Mouse (Mus musculus) limb, embryonic 15.5 days (tissue): ENCODE data around the gene 4921530L21Rik. TPM values are rescaled to one million over a fixed set of nuclear protein-coding genes. Genes with fewer than 3 reads are reported as not detected.

Experiments used
- ATAC-seq: fragments of 200-750 bp; cut with Nextera tagmentation; 2 replicates; pipeline ENCODE4 v1.8.0; 2017; ENCODE audit warnings: low read depth, moderate TSS enrichment; ENCODE audit not compliant: insufficient number of reproducible peaks, low FRiP score, low TSS enrichment
- H3K27ac ChIP-seq: fragments of 300-500 bp; sonication (generic); 2 replicates; pipeline ENCODE4 v1.5.1; 2015; ENCODE audit warnings: moderate library complexity, mild to moderate bottlenecking, inconsistent platforms
- H3K27me3 ChIP-seq: fragments of 300-500 bp; sonication (generic); 2 replicates; pipeline ENCODE4 v1.6.1; 2015; ENCODE audit warnings: inconsistent platforms
- H3K36me3 ChIP-seq: fragments of 300-500 bp; sonication (generic); 2 replicates; pipeline ENCODE4 v1.6.1; 2015; ENCODE audit warnings: inconsistent platforms
- H3K4me1 ChIP-seq: fragments of 300-500 bp; sonication (generic); 2 replicates; pipeline ENCODE4 v1.6.1; 2015; ENCODE audit warnings: inconsistent platforms
- H3K4me2 ChIP-seq: fragments of 300-500 bp; sonication (generic); 2 replicates; pipeline ENCODE4 v1.6.1; 2015; ENCODE audit warnings: mild to moderate bottlenecking, inconsistent platforms
- H3K4me3 ChIP-seq: fragments of 300-500 bp; sonication (generic); 2 replicates; pipeline ENCODE4 v1.5.1; 2015; ENCODE audit warnings: mild to moderate bottlenecking, inconsistent platforms
- H3K9ac ChIP-seq: fragments of 300-500 bp; sonication (generic); 2 replicates; pipeline ENCODE4 v1.6.1; 2015; ENCODE audit warnings: inconsistent platforms
- H3K9me3 ChIP-seq: fragments of 300-500 bp; sonication (generic); 2 replicates; pipeline ENCODE4 v1.6.1; 2016; ENCODE audit warnings: inconsistent platforms
- WGBS: fragments of 180-500 bp; shearing (Covaris S2); methylation state at CpG from one replicate; pipeline ENCODE4 v1.1.7; 2015; 5-methylcytosine and 5-hydroxymethylcytosine counted together
- polyA plus RNA-seq: library from polyadenylated mRNA; unstranded; fragments of >200 nt; fragmentation: Nextera tagmentation; extraction: Ambion mirVana; gene quantifications from 2 replicates; pipeline ENCODE4 v1.2.1, GENCODE M21; 2015

Gene 4921530L21Rik
- not detected in 2 replicates for polyA plus RNA-seq

DNA sequence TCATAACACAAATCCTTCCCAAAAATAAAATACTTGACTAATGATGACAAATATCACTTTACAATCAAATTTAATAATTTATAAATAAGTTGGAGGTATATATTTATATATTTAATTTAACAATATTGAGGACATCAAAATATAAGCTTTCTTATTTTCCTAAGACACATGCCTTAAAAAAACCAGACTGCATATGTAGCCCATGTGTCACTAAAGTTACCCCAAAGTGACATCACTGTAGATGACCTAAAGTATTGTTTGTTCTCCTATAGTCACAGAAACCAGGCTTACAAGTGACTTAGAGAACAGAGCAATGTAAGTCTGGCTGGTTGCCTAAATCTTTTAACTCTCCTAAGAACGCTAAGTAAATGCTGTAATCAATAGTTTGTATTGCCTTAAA lies at the start of gene 4921530L21Rik:
TSS of gene 4921530L21Rik (plus strand) at position 301 of the 400 bp plus-strand sequence.
- Histone ChIP-seq H3K27ac (no peak within 1 kb of the TSS), H3K27me3 (no peaks in the 10 kb centered on the region), H3K36me3 (no peaks in the 10 kb centered on the region), H3K4me3 (no peak within 1 kb of the TSS), H3K4me1 (no peaks in the 10 kb centered on the region), H3K9me3 (no peaks in the 10 kb centered on the region), H3K9ac (no peak within 1 kb of the TSS), H3K4me2 (no peak within 1 kb of the TSS)
- WGBS: 91% methylated on average over 1 of the region's 1 CpGs
- ATAC-seq: no peak

DNA sequence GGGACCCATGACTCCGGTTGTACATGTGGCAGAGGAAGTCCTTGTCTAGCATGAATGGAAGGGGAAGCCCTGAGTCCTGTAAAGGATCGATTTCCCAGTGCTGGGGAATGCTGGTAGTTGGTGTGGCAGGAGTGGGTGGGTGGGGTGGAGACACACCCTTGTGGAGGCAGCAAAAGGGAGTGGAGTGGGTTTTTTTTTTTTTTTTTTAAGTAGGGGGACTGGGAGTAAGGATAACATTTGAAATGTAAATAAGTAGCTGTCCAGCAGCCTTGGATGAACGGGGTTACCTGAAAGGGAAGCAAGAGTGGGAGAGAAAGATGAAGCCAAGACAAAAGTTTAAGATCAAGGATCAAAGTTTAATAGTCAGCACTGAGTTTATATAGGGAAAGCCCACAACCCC lies 47.2 kb upstream of the 4921530L21Rik start:
- H3K27ac ChIP-seq: no peak overlapping the region
- H3K36me3 ChIP-seq: no peaks in the 10 kb centered on the region
- no peaks in the 10 kb centered on the region for H3K4me1 ChIP-seq
- H3K27me3 ChIP-seq: no peaks in the 10 kb centered on the region
- H3K9me3 ChIP-seq: no peaks in the 10 kb centered on the region
- H3K9ac ChIP-seq: no peak overlapping the region
- H3K4me2 ChIP-seq: no peak overlapping the region
- 55% methylated on average over 3 of the region's 3 CpGs for WGBS
- ATAC-seq: no peak
- no peak overlapping the region for H3K4me3 ChIP-seq

DNA sequence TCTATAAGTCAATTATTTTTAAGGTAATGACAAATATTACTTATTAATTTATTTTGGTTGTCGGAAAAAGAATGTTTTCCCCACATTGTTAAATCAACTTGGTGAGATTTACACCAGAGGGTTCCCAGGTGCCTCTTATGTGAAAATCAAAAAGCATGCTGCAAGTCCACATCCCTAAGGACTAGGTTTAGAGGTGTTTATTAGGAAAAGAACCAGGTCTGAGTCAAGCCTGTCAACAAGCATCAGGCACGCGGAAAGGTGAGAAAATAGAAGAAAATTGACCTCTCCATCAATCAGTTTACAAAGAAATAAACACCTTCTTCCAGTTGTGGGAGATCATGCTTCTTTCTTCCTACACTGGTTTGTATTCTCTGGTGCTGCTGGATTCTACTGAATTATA lies 18.1 kb upstream of the 4921530L21Rik start:
- ATAC-seq: no peak
- no peaks in the 10 kb centered on the region for H3K27me3 ChIP-seq

DNA sequence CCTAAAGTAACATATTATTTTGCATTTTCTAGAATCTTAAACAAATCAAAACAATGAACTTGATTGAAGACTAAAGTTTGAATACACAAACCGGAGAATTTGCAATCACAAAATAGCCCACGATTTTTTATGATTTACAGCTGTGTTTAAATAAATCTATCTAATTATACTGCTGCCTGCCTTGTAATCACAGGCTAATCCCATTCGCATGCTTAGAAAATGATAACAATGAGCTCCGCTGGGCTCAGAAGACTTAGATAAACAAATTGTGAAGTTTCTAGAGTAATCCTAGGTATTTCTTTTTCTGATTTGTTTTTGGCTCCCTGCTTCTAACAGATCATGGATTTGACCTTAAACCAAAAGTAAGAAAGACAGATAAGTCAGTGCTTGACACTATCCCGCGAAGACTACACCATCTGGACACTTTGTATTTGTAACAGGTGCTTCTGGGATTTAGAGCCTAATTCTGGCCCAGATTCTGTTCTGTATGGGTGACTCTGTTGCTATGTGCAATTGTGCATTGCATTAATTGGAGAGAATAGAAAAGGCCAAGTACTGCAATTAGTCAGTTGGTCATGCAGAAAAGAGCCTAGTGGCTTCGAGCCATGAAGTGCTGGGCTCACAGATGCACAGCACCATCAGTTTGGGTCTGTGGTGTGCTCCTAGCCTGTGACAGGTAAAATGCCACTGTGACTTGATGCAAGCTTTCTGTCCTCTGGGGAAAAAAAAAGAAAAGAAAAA lies 15.2 kb upstream of the 4921530L21Rik start:
- 71% methylated on average over 7 of the region's 7 CpGs for WGBS
- Histone ChIP-seq H3K4me1 (no peaks in the 10 kb centered on the region), H3K27me3 (no peaks in the 10 kb centered on the region), H3K4me3 (no peak overlapping the region), H3K9me3 (no peaks in the 10 kb centered on the region), H3K27ac (no peak overlapping the region), H3K4me2 (no peak overlapping the region), H3K9ac (no peak overlapping the region), H3K36me3 (no peaks in the 10 kb centered on the region)
- ATAC-seq: no peak

More for the DNA sequence above, 18.1 kb upstream of the 4921530L21Rik start:
- Histone ChIP-seq H3K4me3 (no peak overlapping the region), H3K4me2 (no peak overlapping the region), H3K36me3 (no peaks in the 10 kb centered on the region), H3K27ac (no peak overlapping the region), H3K9me3 (no peaks in the 10 kb centered on the region), H3K9ac (no peak overlapping the region), H3K4me1 (no peaks in the 10 kb centered on the region)
- 40% methylated on average over 3 of the region's 3 CpGs for WGBS

DNA sequence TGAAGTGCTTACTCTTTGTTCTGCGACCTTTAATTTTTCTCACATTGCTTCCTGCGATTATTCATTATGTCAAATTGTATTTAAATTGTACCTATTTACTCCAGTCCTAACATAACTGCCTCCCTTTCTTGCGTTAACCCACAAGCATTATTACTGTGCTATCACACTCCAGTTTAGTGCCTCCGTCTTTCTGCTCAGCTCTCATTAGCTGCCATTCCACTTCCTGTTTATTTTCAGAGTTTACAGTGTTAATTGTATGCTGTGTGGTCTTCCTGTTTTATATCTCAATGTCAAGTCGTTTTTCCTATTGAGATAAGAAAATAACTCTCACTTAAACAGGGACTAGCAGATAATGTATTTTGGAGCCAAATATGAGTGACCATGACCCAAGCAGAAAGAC lies 9.0 kb upstream of the 4921530L21Rik start:
- no peak for ATAC-seq
- no peak overlapping the region for H3K9ac ChIP-seq
- no peak overlapping the region for H3K27ac ChIP-seq
- no peaks in the 10 kb centered on the region for H3K27me3 ChIP-seq
- no peaks in the 10 kb centered on the region for H3K36me3 ChIP-seq
- H3K9me3 ChIP-seq: no peaks in the 10 kb centered on the region
- no peak overlapping the region for H3K4me3 ChIP-seq
- 54% methylated on average over 5 of the region's 5 CpGs for WGBS
- H3K4me1 ChIP-seq: no peaks in the 10 kb centered on the region
- H3K4me2 ChIP-seq: no peak overlapping the region

DNA sequence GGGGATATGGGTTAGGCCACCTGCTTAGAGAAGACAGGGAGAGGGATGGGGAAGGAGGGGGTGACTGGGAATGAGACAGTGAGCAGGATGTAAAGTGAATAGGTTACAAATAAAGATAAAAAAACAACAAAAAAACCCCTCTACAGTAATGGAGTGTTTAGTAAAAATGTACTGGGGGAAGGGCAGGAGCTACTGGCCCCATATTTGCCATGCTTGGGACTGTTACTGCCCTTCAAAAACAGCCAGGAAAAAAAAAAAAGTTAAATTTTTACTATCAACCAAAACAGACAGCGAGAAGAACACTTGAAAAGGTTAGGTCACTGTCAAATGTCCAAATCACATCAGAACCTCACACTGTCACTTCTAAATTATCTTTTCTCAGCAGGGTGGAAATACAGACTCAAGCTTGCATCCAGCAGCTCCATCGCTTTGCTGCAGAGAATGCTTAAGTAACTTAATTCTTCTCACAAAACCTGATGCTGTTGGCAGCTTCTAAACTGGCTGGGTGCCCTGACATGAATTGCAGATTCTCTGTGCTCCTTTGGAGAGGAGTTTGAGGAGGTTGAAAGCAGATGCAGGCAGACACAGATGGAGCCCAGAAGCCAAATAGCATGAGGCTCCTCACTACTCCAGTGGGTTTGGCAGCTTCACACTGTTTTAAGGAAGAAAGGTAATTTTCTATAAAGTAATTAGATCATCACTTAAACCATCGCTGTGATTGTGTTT lies 4.1 kb upstream of the 4921530L21Rik start:
- no peaks in the 10 kb centered on the region for H3K4me1 ChIP-seq
- no peak for ATAC-seq
- no peak overlapping the region for H3K27ac ChIP-seq
- no peak overlapping the region for H3K4me2 ChIP-seq
- 54% methylated on average over 3 of the region's 3 CpGs for WGBS
- H3K9me3 ChIP-seq: no peaks in the 10 kb centered on the region
- H3K4me3 ChIP-seq: no peak overlapping the region
- no peaks in the 10 kb centered on the region for H3K36me3 ChIP-seq
- no peaks in the 10 kb centered on the region for H3K27me3 ChIP-seq
- H3K9ac ChIP-seq: no peak overlapping the region

DNA sequence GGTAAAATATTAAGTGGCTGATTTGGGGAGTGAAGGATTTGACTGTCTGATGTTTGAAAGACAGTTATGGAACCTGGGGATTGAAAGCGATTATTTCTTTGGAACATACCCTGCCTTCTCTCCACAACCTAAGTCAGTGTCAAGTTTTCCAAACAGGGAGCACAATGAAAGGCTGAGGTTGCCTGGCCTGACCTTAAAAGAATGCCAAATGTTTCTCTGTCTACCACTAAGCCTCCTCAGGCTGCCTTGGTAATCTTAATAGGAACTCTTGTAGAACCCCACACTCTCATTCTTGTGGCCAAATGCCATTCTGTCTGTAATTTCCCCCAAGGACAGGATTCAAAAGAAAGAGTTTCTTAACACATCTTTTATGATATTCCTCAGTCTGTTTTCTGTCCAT lies 3.5 kb upstream of the 4921530L21Rik start:
- H3K9ac ChIP-seq: no peak overlapping the region
- no peaks in the 10 kb centered on the region for H3K4me1 ChIP-seq
- H3K27ac ChIP-seq: no peak overlapping the region
- no peaks in the 10 kb centered on the region for H3K27me3 ChIP-seq
- no peaks in the 10 kb centered on the region for H3K9me3 ChIP-seq
- 93% methylated on average over 1 of the region's 1 CpGs for WGBS
- ATAC-seq: no peak
- H3K4me3 ChIP-seq: no peak overlapping the region
- H3K4me2 ChIP-seq: no peak overlapping the region
- no peaks in the 10 kb centered on the region for H3K36me3 ChIP-seq

DNA sequence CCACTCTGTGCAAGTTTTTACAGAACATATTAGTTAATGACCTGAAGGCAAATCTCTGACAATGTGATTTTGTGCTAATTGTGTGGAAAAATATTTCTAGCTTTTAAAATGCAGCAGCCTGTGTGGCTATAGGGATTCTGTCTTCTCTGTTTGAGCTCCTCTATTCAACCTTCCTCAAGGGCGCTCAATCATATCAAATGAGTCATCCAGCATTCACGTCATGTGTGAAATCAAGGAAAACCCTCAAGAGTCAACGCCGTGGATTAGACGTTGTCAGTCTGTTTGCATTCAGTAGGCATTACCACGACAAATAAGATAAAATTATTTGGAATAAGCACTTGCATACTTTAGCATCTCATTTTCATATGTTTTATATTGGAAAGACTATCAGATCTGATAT lies 18.4 kb downstream of the 4921530L21Rik start:
- Histone ChIP-seq H3K27ac (no peak overlapping the region), H3K4me2 (no peak overlapping the region), H3K36me3 (no peaks in the 10 kb centered on the region), H3K27me3 (no peaks in the 10 kb centered on the region), H3K4me3 (no peak overlapping the region), H3K9me3 (no peaks in the 10 kb centered on the region), H3K9ac (no peak overlapping the region), H3K4me1 (no peaks in the 10 kb centered on the region)
- 74% methylated on average over 6 of the region's 6 CpGs for WGBS
- ATAC-seq: no peak

DNA sequence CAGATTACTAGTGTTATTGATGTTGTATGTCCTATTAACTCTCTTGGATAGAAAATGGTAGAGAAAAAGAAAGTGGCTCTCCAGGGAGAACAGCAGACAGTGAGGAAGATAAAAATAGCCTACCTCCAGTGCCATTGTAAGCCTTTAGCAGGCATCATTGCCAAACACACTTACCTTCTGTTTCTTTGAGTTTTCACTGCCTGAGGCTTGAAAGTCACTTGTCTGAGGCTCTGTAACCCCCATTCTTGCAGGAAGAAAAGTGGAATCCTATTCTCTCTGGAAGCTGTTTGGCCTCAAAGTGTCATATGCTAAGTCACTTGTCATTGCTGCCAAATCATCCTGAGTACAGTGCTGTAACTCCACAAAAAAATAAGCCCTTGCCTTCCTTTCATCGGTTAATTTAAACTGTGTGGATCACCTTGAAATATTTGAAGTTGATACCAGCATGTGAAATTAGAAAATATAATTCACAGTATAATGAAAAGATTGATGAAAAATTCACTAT lies 23.6 kb downstream of the 4921530L21Rik start:
- Histone ChIP-seq H3K4me1 (no peaks in the 10 kb centered on the region), H3K36me3 (no peaks in the 10 kb centered on the region), H3K27me3 (no peaks in the 10 kb centered on the region), H3K9me3 (no peaks in the 10 kb centered on the region), H3K4me2 (no peak overlapping the region), H3K27ac (no peak overlapping the region), H3K9ac (no peak overlapping the region), H3K4me3 (no peak overlapping the region)
- ATAC-seq: no peak
- 88% methylated on average over 1 of the region's 1 CpGs for WGBS

DNA sequence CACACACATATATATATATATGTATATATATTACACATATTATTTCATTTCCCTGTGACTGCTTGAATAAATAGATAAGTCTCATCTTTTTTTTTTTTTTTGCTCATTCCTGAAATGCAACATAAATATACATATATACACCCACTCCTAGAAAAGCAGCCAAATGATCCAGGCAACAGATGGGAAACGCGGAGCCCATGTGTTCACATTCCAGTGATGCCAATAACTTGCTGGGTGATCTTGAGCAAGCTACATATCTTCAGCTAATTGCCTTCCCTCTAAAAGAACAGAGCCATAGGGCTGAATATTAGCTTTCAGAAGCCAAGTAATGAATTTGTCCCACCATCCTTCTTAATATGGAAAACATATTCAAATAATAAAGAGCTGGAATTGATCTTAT lies 32.2 kb downstream of the 4921530L21Rik start:
- WGBS: 47% methylated on average over 2 of the region's 2 CpGs
- no peaks in the 10 kb centered on the region for H3K4me1 ChIP-seq
- no peaks in the 10 kb centered on the region for H3K9me3 ChIP-seq
- H3K36me3 ChIP-seq: no peaks in the 10 kb centered on the region
- no peak overlapping the region for H3K27ac ChIP-seq
- H3K4me2 ChIP-seq: no peak overlapping the region
- H3K4me3 ChIP-seq: no peak overlapping the region
- ATAC-seq: no peak
- H3K9ac ChIP-seq: no peak overlapping the region
- H3K27me3 ChIP-seq: no peaks in the 10 kb centered on the region

DNA sequence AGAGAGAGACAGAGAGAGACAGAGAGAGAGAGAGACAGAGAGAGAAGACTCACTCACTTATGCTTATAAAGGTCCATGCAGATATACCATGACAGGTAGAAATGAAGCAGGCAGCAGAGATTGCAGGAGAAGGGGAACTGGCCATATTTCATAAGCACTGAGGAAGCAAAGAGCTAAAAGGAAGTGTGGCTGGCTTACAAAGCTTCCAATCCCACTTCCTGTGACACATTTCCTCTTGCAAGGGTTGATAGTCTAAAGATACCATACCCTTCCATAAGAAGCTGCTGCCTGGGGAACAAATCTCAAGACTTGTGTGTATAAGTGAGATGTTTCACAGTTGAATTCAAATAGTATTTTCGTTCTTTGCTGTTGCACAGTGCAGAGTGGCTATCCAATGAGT lies 45.7 kb downstream of the 4921530L21Rik start:
- Histone ChIP-seq H3K9me3 (no peaks in the 10 kb centered on the region), H3K4me3 (no peak overlapping the region), H3K4me2 (no peak overlapping the region), H3K9ac (no peak overlapping the region), H3K4me1 (no peaks in the 10 kb centered on the region), H3K36me3 (no peaks in the 10 kb centered on the region), H3K27me3 (no peaks in the 10 kb centered on the region), H3K27ac (no peak overlapping the region)
- WGBS: 83% methylated on average over 1 of the region's 1 CpGs
- no peak for ATAC-seq
